Mouse (Mus musculus) adrenal gland, postnatal 36 days (tissue): Measurements from ENCODE around the gene BC017158. TPM values are rescaled to one million over a fixed set of nuclear protein-coding genes. Genes with fewer than 3 reads are reported as not detected.

Experiments
- DNase-seq, 2 experiments: peaks; one replicate each; pipeline ENCODE4 v3.0.0; 2021; ENCODE audit warnings: mixed read lengths in 1 of 2
- microRNA-seq: library from miRNA; unstranded; fragments of <30 nt; microRNA quantifications from one replicate; pipeline ENCODE4 v1.2.0, GENCODE M21; 2021
- total RNA-seq, 2 experiments: library from RNA; stranded (reverse); gene quantifications; 2 replicates each; pipeline ENCODE4 v1.2.3; 2021

The BC017158 gene
- total RNA-seq, 2 experiments from 2014 or later, result 27.9 to 28.9 TPM

DNA sequence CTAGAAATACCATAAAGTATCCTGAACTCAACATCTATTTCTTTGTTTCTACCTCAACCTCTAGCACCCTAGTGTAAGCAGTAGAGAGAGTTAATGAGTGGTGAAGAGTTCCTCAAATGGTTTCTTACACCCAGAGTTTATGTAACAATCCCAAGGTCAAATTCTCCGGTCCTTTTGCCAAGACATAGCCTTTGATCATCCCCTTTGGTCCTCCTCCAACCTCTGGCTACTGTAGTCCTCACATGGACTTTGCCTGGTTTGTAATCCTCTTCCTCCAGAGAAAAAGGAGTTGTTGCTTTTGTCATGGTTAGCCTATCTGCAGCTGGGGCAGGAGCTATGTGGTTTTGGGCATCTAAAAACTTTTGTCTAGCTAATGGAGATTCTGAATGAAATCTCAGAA, 62.5 kb downstream of the BC017158 start:
- no peak for DNase-seq

DNA sequence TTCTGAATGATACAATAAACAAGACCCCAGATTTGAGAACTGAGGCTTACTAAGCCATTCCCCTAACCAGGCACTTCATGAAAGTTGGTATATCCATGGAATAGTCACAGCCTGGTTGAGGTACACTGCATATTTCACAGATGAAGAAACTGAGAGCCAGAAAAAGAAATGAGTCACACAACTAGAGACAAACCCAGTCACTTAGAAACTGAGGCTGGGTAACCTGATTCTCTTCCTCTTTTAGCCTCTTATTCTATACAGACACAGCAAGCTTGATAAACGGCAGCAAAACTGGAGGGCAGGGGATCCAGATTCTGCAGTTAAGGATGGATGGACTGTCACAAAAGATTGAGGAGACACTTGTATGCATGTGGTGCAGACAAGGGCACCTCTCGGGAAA, 63.2 kb downstream of the BC017158 start:
- DNase-seq, result no peak

DNA sequence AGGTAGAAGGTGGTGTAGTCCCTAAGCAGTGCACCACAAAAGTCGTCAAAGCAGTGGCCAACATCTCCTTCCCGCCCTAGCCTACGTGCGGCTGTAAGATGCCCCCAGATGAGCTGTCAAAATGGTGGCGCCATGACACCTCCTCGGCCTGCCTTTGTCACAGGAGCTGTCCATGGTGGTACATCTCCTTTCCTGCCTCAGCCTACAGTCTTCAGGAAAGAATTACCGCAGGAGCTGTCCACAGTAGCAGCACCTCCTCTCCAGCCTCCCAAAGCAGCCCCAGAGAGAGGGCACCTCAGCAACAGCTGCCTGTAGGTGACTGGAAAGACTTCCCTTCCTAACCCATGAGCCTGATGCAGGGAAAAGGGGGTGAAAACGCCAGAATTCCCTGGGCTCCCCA, 66.2 kb downstream of the BC017158 start:
- DNase-seq, result peak; percentile 14 to 36

Small RNAs within 50 kb of the gene (microRNA-seq; reads per million reads assigned to microRNA genes)
- gene Mir3103, result not detected

Other genes with a start within 250 kb of the BC017158 start
- gene Itgam, start 235.5 kb downstream of the BC017158 start, total RNA-seq, result 1 to 10 TPM; 4.4 to 7.8 TPM
- not detected for gene Gm49368, start 235.5 kb downstream of the BC017158 start, total RNA-seq
- gene Itgax, start 168.6 kb downstream of the BC017158 start, total RNA-seq, result 1 to 10 TPM in 1 of 2 experiments, under 1 TPM in 1; 0.89 to 2.9 TPM
- gene Itgad, start 143.8 kb downstream of the BC017158 start, total RNA-seq, result under 1 TPM in 1 of 2 experiments, not detected in 1; 0.13 TPM
- 1 to 10 TPM in 1 of 2 experiments, not detected in 1; 6.9 TPM for gene Cox6a2, start 91.8 kb downstream of the BC017158 start, total RNA-seq
- 10 to 100 TPM; 18.5 to 19.9 TPM for gene Armc5, start 60.8 kb downstream of the BC017158 start, total RNA-seq
- 1 to 10 TPM; 6.5 to 7.6 TPM for gene 9130023H24Rik, start 60.1 kb downstream of the BC017158 start, total RNA-seq
- gene Tgfb1i1, start 51.4 kb downstream of the BC017158 start, total RNA-seq, result 10 to 100 TPM; 18.3 to 28.9 TPM
- not detected for gene Slc5a2, start 32.5 kb downstream of the BC017158 start, total RNA-seq
- gene Rgs10, start 120.6 kb upstream of the BC017158 start, total RNA-seq, result 10 to 100 TPM; 10.6 to 19.7 TPM
- 10 to 100 TPM; 74.4 to 90.2 TPM for gene Tial1, start 163.5 kb upstream of the BC017158 start, total RNA-seq
- gene Bag3, start 225.4 kb upstream of the BC017158 start, total RNA-seq, result 100 to 1,000 TPM; 193 to 336 TPM